In genomic region chr11:20204321-20204720, GRCm38 (mm10) we compare ENCODE assay signal across 11 mouse cellular contexts. TPM values are rescaled to one million over a fixed set of nuclear protein-coding genes. Genes with fewer than 3 reads are reported as not detected.
DNase-seq lines count a peak whose midpoint lies in the region; ATAC-seq and TF ChIP-seq lines count a peak whose summit lies in the region.
"Had no signal": no experiment of that assay in that cellular context is flagged by ENCODE, and none has a peak within 500 bp of the region (broad histone marks: within the 10 kb centered on the region; RNA-seq: fewer than 3 reads in every experiment).

No protein-coding gene starts in this region.

- H3K36me3 ChIP-seq in forebrain, postnatal 0 days (ENCODE audit: insufficient read depth): no peaks in the 10 kb centered on the region
- peaks cover 16% of the 10 kb centered on the region for H3K36me3 ChIP-seq in forebrain, embryonic 10.5 days (replicated peaks)
- no peaks in the 10 kb centered on the region; the same call in 1 of the 2 replicates for H3K36me3 ChIP-seq in liver, embryonic 11.5 days (ENCODE audit: control insufficient read depth, insufficient read depth, low read length)
- H3K36me3 ChIP-seq in embryonic facial prominence, embryonic 14.5 days (ENCODE audit: control insufficient read depth, insufficient read depth, low read length): no peaks in the 10 kb centered on the region
- no peaks in the 10 kb centered on the region for H3K36me3 ChIP-seq in neural tube, embryonic 15.5 days

- H3K4me1 ChIP-seq in forebrain, postnatal 0 days (ENCODE audit: insufficient read depth): peaks cover 32% of the 10 kb centered on the region
- H3K4me1 ChIP-seq in forebrain, embryonic 10.5 days: peaks cover 24% of the 10 kb centered on the region
- H3K4me1 ChIP-seq in liver, embryonic 11.5 days (replicated peaks; ENCODE audit: control insufficient read depth, insufficient read depth, low read length): peaks cover 36% of the 10 kb centered on the region
- H3K4me1 ChIP-seq in embryonic facial prominence, embryonic 14.5 days (ENCODE audit: control insufficient read depth, insufficient read depth, low read length): peaks cover 36% of the 10 kb centered on the region
- H3K4me1 ChIP-seq in neural tube, embryonic 15.5 days: peaks cover 48% of the 10 kb centered on the region

- no peak for ATAC-seq in forebrain, postnatal 0 days
- no peak for ATAC-seq in liver, embryonic 11.5 days (replicated peaks; ENCODE audit: low FRiP score)
- ATAC-seq in embryonic facial prominence, embryonic 14.5 days (ENCODE audit: low read depth): no peak
- ATAC-seq in neural tube, embryonic 15.5 days (ENCODE audit: low FRiP score): no peak

- no peak for TF ChIP-seq CTCF in forebrain, postnatal 0 days (IDR thresholded peaks at IDR 0.05; ENCODE audit: low read depth)

- H3K9ac ChIP-seq in forebrain, postnatal 0 days: no peak overlapping the region
- no peak overlapping the region for H3K9ac ChIP-seq in liver, embryonic 11.5 days (ENCODE audit: low read depth, low read length)
- no peak overlapping the region for H3K9ac ChIP-seq in embryonic facial prominence, embryonic 14.5 days (ENCODE audit: low read depth, low read length)
- H3K9ac ChIP-seq in neural tube, embryonic 15.5 days (replicated peaks): no peak overlapping the region
- H3K9ac ChIP-seq: heart, embryonic 12.5 days had no signal

- no peak overlapping the region for H3K4me3 ChIP-seq in forebrain, postnatal 0 days (ENCODE audit: low read depth, low read length)
- H3K4me3 ChIP-seq in forebrain, embryonic 10.5 days: no peak overlapping the region
- H3K4me3 ChIP-seq in liver, embryonic 11.5 days (ENCODE audit: low read depth, low read length): no peak overlapping the region
- H3K4me3 ChIP-seq in embryonic facial prominence, embryonic 14.5 days (ENCODE audit: low read depth, low read length): no peak overlapping the region
- H3K4me3 ChIP-seq in neural tube, embryonic 15.5 days (replicated peaks): no peak overlapping the region
- H3K4me3 ChIP-seq: heart, embryonic 12.5 days had no signal

- no peaks in the 10 kb centered on the region for H3K9me3 ChIP-seq in forebrain, postnatal 0 days (ENCODE audit: low read length)
- H3K9me3 ChIP-seq in forebrain, embryonic 10.5 days: no peaks in the 10 kb centered on the region
- no peaks in the 10 kb centered on the region for H3K9me3 ChIP-seq in liver, embryonic 11.5 days (ENCODE audit: control insufficient read depth, low read length)
- H3K9me3 ChIP-seq in embryonic facial prominence, embryonic 14.5 days (ENCODE audit: control insufficient read depth, low read length): no peaks in the 10 kb centered on the region
- no peaks in the 10 kb centered on the region for H3K9me3 ChIP-seq in neural tube, embryonic 15.5 days (replicated peaks)
- H3K9me3 ChIP-seq: heart, embryonic 12.5 days had no signal

- no peaks in the 10 kb centered on the region for H3K27me3 ChIP-seq in forebrain, postnatal 0 days (ENCODE audit: insufficient read depth, low read length)
- H3K27me3 ChIP-seq in forebrain, embryonic 10.5 days (ENCODE audit: poor library complexity, severe bottlenecking): no peaks in the 10 kb centered on the region
- no peaks in the 10 kb centered on the region for H3K27me3 ChIP-seq in liver, embryonic 11.5 days (replicated peaks; ENCODE audit: control insufficient read depth, insufficient read depth, low read length)
- no peaks in the 10 kb centered on the region for H3K27me3 ChIP-seq in embryonic facial prominence, embryonic 14.5 days (replicated peaks; ENCODE audit: control insufficient read depth, insufficient read depth, low read length)
- no peaks in the 10 kb centered on the region for H3K27me3 ChIP-seq in neural tube, embryonic 15.5 days (replicated peaks)
- H3K27me3 ChIP-seq: heart, embryonic 12.5 days had no signal

- 70% methylated on average over 2 of the region's 2 CpGs for WGBS in forebrain, postnatal 0 days
- WGBS in forebrain, embryonic 10.5 days: 94% methylated on average over 2 of the region's 2 CpGs
- WGBS in liver, embryonic 11.5 days: 73% methylated on average over 2 of the region's 2 CpGs
- WGBS in embryonic facial prominence, embryonic 14.5 days: 79% methylated on average over 2 of the region's 2 CpGs
- 68% methylated on average over 2 of the region's 2 CpGs for WGBS in neural tube, embryonic 15.5 days

- no peak for DNase-seq in forebrain, postnatal 0 days
- DNase-seq in forebrain, embryonic 10.5 days (ENCODE audit: extremely low spot score, low spot score): no peak
- no peak for DNase-seq in liver, embryonic 11.5 days (ENCODE audit: low spot score)
- no peak for DNase-seq in liver
- DNase-seq in embryonic facial prominence, embryonic 14.5 days (ENCODE audit: low spot score): no peak
- no peak for DNase-seq in ovary, postnatal 14 days (ENCODE audit: low spot score)
- no peak for DNase-seq in layer of hippocampus, adult 9-11 months
- DNase-seq: embryo, embryonic 11 days; kidney, postnatal 25 days had no signal

- H3K4me2 ChIP-seq in forebrain, postnatal 0 days (ENCODE audit: low read depth): 0 out of 2 replicates have a peak overlapping the region, but pooled peaks have one; percentile 8
- peak overlapping the region; percentile 31 for H3K4me2 ChIP-seq in liver, embryonic 11.5 days
- peak overlapping the region; percentile 23; the same call in 1 of the 2 replicates for H3K4me2 ChIP-seq in embryonic facial prominence, embryonic 14.5 days (ENCODE audit: low read depth, low read length)
- H3K4me2 ChIP-seq in neural tube, embryonic 15.5 days: peak overlapping the region; percentile 76; the same call in 1 of the 2 replicates
- H3K4me2 ChIP-seq: heart, embryonic 12.5 days had no signal

- no peak overlapping the region for H3K27ac ChIP-seq in forebrain, postnatal 0 days (ENCODE audit: low read depth, low read length)
- H3K27ac ChIP-seq in forebrain, embryonic 10.5 days: no peak overlapping the region
- no peak overlapping the region for H3K27ac ChIP-seq in liver, embryonic 11.5 days (ENCODE audit: low read depth, low read length)
- no peak overlapping the region for H3K27ac ChIP-seq in embryonic facial prominence, embryonic 14.5 days (replicated peaks; ENCODE audit: low read depth, low read length)
- H3K27ac ChIP-seq in neural tube, embryonic 15.5 days (replicated peaks): no peak overlapping the region

RNA-seq across cellular contexts. Expression of gene Rab1a, which starts 3.1 kb away (rescaled TPM):
- total RNA-seq in forebrain, postnatal 0 days (2014; rRNA removed): 105 and 108 TPM in 2 replicates
- 267 and 312 TPM in 2 replicates for polyA plus RNA-seq in forebrain, postnatal 0 days (2015; fragmentation: Nextera tagmentation; extraction: Ambion mirVana)
- 200 and 210 TPM in 2 replicates for polyA plus RNA-seq in forebrain, embryonic 10.5 days (2016; fragmentation: Nextera tagmentation; extraction: Ambion mirVana)
- 180 and 186 TPM in 2 replicates for polyA plus RNA-seq in liver, embryonic 11.5 days (2014; fragmentation: Nextera tagmentation; extraction: Ambion mirVana)
- 237 and 249 TPM in 2 replicates for polyA plus RNA-seq in embryonic facial prominence, embryonic 14.5 days (2014; fragmentation: Nextera tagmentation; extraction: Ambion mirVana)
- polyA plus RNA-seq in neural tube, embryonic 15.5 days (2015; fragmentation: Nextera tagmentation; extraction: Ambion mirVana): 311 and 322 TPM in 2 replicates

RNA-seq across cellular contexts. Expression of gene Cep68, which starts 44.9 kb away (rescaled TPM):
- total RNA-seq in forebrain, postnatal 0 days (2014; rRNA removed): 41.7 and 43.9 TPM in 2 replicates
- 21.5 and 26.1 TPM in 2 replicates for polyA plus RNA-seq in forebrain, postnatal 0 days (2015; fragmentation: Nextera tagmentation; extraction: Ambion mirVana)
- 43.2 and 45.3 TPM in 2 replicates for polyA plus RNA-seq in forebrain, embryonic 10.5 days (2016; fragmentation: Nextera tagmentation; extraction: Ambion mirVana)
- polyA plus RNA-seq in liver, embryonic 11.5 days (2014; fragmentation: Nextera tagmentation; extraction: Ambion mirVana): 25.8 and 27.4 TPM in 2 replicates
- polyA plus RNA-seq in embryonic facial prominence, embryonic 14.5 days (2014; fragmentation: Nextera tagmentation; extraction: Ambion mirVana): 27.9 and 32.5 TPM in 2 replicates
- polyA plus RNA-seq in neural tube, embryonic 15.5 days (2015; fragmentation: Nextera tagmentation; extraction: Ambion mirVana): 26.5 and 29.1 TPM in 2 replicates

Comparison
In these comparisons a context has a peak if more than half of its experiments do, and no peak if none do; other contexts are left out.
1. H3K4me2 ChIP-seq: peak in every context shown above with its lines; median percentile 76 in neural tube, embryonic 15.5 days; 31 in liver, embryonic 11.5 days; 23 in embryonic facial prominence, embryonic 14.5 days; 8 in forebrain, postnatal 0 days.